Mouse (Mus musculus) olfactory bulb, adult 2 months (tissue): Measurements from ENCODE around the gene Dgkd.

ENCODE experiments used
- CTCF ChIP-seq: fragments of 200-500 bp; IDR thresholded peaks from 2 replicates; pipeline ENCODE4 v1.5.1; 2012; ENCODE audit warnings: low read depth, mild to moderate bottlenecking, low read length, moderate library complexity; ENCODE audit not compliant: insufficient read depth
- POLR2A ChIP-seq: fragments of 200-500 bp; IDR thresholded peaks from 2 replicates; pipeline ENCODE4 v1.6.1; 2012; ENCODE audit warnings: mild to moderate bottlenecking, low read depth, low read length, moderate library complexity; ENCODE audit not compliant: insufficient read depth

- TF ChIP-seq CTCF (no peak), POLR2A (no peak)
Observed at GRCm38 (mm10) chr1:87876065-87876464, 23.0 kb downstream of the Dgkd start.
